Mouse (Mus musculus) brain, embryonic 14.5 days (tissue): ENCODE results near the gene Eml1.

ENCODE experiments used
- CTCF ChIP-seq: fragments of 200-500 bp; IDR thresholded peaks from 2 replicates; pipeline ENCODE4 v1.5.1; 2012; ENCODE audit warnings: inconsistent platforms, mild to moderate bottlenecking, moderate library complexity, borderline replicate concordance; ENCODE audit not compliant: insufficient read depth, insufficient read length; ENCODE audit errors: extremely low read depth
- POLR2A ChIP-seq: fragments of 200-500 bp; IDR thresholded peaks from 2 replicates; pipeline ENCODE4 v1.6.1; 2012; ENCODE audit warnings: mild to moderate bottlenecking, inconsistent platforms, borderline replicate concordance; ENCODE audit not compliant: poor library complexity, insufficient read depth, insufficient read length, severe bottlenecking; ENCODE audit errors: extremely low read depth

- TF ChIP-seq CTCF, result no peak
- no peak for TF ChIP-seq POLR2A
Measured at GRCm38 (mm10) chr12:108474440-108474839, 103.7 kb downstream of the Eml1 start.
